Mouse (Mus musculus) kidney, embryonic 15.5 days (tissue): ENCODE data around the gene Flvcr1. TPM values are rescaled to one million over a fixed set of nuclear protein-coding genes. Genes with fewer than 3 reads are reported as not detected.

Experiments used
- ATAC-seq: fragments of 200-750 bp; cut with Nextera tagmentation; replicated peaks from 2 replicates; pipeline ENCODE4 v1.8.0; 2017; ENCODE audit warnings: moderate TSS enrichment; ENCODE audit not compliant: low FRiP score
- H3K27ac ChIP-seq: fragments of 300-500 bp; sonication (generic); 2 replicates; pipeline ENCODE4 v1.5.1; 2015; ENCODE audit warnings: mild to moderate bottlenecking, inconsistent platforms
- H3K27me3 ChIP-seq: fragments of 300-500 bp; sonication (generic); 2 replicates; pipeline ENCODE4 v1.6.1; 2015; ENCODE audit warnings: inconsistent platforms
- H3K36me3 ChIP-seq: fragments of 300-500 bp; sonication (generic); 2 replicates; pipeline ENCODE4 v1.6.1; 2015; ENCODE audit warnings: inconsistent platforms
- H3K4me1 ChIP-seq: fragments of 300-500 bp; sonication (generic); 2 replicates; pipeline ENCODE4 v1.6.1; 2015; ENCODE audit warnings: inconsistent platforms
- H3K4me2 ChIP-seq: fragments of 300-500 bp; sonication (generic); 2 replicates; pipeline ENCODE4 v1.6.1; 2015; ENCODE audit warnings: moderate library complexity, mild to moderate bottlenecking, inconsistent platforms
- H3K4me3 ChIP-seq: fragments of 300-500 bp; sonication (generic); replicated peaks from 2 replicates; pipeline ENCODE4 v1.5.1; 2015; ENCODE audit warnings: mild to moderate bottlenecking, inconsistent platforms
- H3K9ac ChIP-seq: fragments of 300-500 bp; sonication (generic); 2 replicates; pipeline ENCODE4 v1.6.1; 2015; ENCODE audit warnings: mild to moderate bottlenecking, inconsistent platforms
- H3K9me3 ChIP-seq: fragments of 300-500 bp; sonication (generic); replicated peaks from 2 replicates; pipeline ENCODE4 v1.6.1; 2016; ENCODE audit warnings: inconsistent platforms
- WGBS: fragments of 180-500 bp; shearing (Covaris S2); methylation state at CpG from one replicate; pipeline ENCODE4 v1.1.7; 2015; ENCODE audit warnings: mixed read lengths; 5-methylcytosine and 5-hydroxymethylcytosine counted together
- polyA plus RNA-seq: library from polyadenylated mRNA; unstranded; fragments of >200 nt; fragmentation: Nextera tagmentation; extraction: Ambion mirVana; gene quantifications from 2 replicates; pipeline ENCODE4 v1.2.1, GENCODE M21; 2015

Flvcr1 gene
- polyA plus RNA-seq, 1 experiment from 2014 or later: 6.7 TPM

- Histone ChIP-seq H3K36me3 (peaks cover 73% of the 10 kb centered on the region), H3K4me3 (no peak overlapping the region), H3K27ac (no peak overlapping the region), H3K9ac (no peak overlapping the region), H3K4me1 (no peaks in the 10 kb centered on the region), H3K9me3 (no peaks in the 10 kb centered on the region), H3K4me2 (no peak overlapping the region), H3K27me3 (no peaks in the 10 kb centered on the region)
- 94% methylated on average over 5 of the region's 5 CpGs for WGBS
- no peak for ATAC-seq
These were observed 17.3 kb downstream of the Flvcr1 start for GRCm38 (mm10) chr1:191008707-191009106.

- Histone ChIP-seq H3K9me3 (no peaks in the 10 kb centered on the region), H3K36me3 (peaks cover 18% of the 10 kb centered on the region), H3K4me3 (no peak overlapping the region), H3K4me1 (no peaks in the 10 kb centered on the region), H3K9ac (no peak overlapping the region), H3K4me2 (no peak overlapping the region), H3K27me3 (no peaks in the 10 kb centered on the region), H3K27ac (no peak overlapping the region)
- ATAC-seq: no peak
- WGBS: 64% methylated on average over 6 of the region's 6 CpGs
These were observed 23.8 kb downstream of the Flvcr1 start for GRCm38 (mm10) chr1:191002201-191002600.

GRCm38 (mm10) chr1:191000686-191001085 is 25.3 kb downstream of the Flvcr1 start:
- H3K4me1 ChIP-seq: peaks cover 2% of the 10 kb centered on the region; the same call in 1 of the 2 replicates
- H3K27ac ChIP-seq: no peak overlapping the region
- H3K4me3 ChIP-seq: no peak overlapping the region
- ATAC-seq: no peak
- WGBS: 83% methylated on average over 3 of the region's 3 CpGs
- H3K4me2 ChIP-seq: no peak overlapping the region
- peaks cover 14% of the 10 kb centered on the region for H3K36me3 ChIP-seq
- H3K9me3 ChIP-seq: no peaks in the 10 kb centered on the region
- H3K27me3 ChIP-seq: no peaks in the 10 kb centered on the region
- no peak overlapping the region for H3K9ac ChIP-seq

GRCm38 (mm10) chr1:190998027-190998426 is 27.9 kb downstream of the Flvcr1 start:
- Histone ChIP-seq H3K27ac (no peak overlapping the region), H3K4me3 (no peak overlapping the region)
- WGBS: 77% methylated on average over 1 of the region's 1 CpGs

GRCm38 (mm10) chr1:190996346-190996877 is 29.5 kb downstream of the Flvcr1 start:
- Histone ChIP-seq H3K4me3 (no peak overlapping the region), H3K36me3 (no peaks in the 10 kb centered on the region), H3K27me3 (peaks cover 20% of the 10 kb centered on the region; the same call in 1 of the 2 replicates), H3K9me3 (no peaks in the 10 kb centered on the region), H3K27ac (no peak overlapping the region), H3K9ac (no peak overlapping the region), H3K4me1 (peaks cover 8% of the 10 kb centered on the region; the same call in 1 of the 2 replicates), H3K4me2 (no peak overlapping the region)
- 71% methylated on average over 6 of the region's 6 CpGs for WGBS
- ATAC-seq: no peak

More at GRCm38 (mm10) chr1:190998027-190998426, 27.9 kb downstream of the Flvcr1 start:
- Histone ChIP-seq H3K36me3 (no peaks in the 10 kb centered on the region), H3K9me3 (no peaks in the 10 kb centered on the region), H3K4me1 (peaks cover 8% of the 10 kb centered on the region; the same call in 1 of the 2 replicates), H3K4me2 (no peak overlapping the region), H3K9ac (no peak overlapping the region), H3K27me3 (peaks cover 8% of the 10 kb centered on the region; the same call in 1 of the 2 replicates)
- ATAC-seq: no peak

GRCm38 (mm10) chr1:190995548-190995947 is 30.4 kb downstream of the Flvcr1 start:
- no peak overlapping the region for H3K9ac ChIP-seq
- no peak overlapping the region for H3K4me2 ChIP-seq
- H3K9me3 ChIP-seq: no peaks in the 10 kb centered on the region
- ATAC-seq: peak; percentile 89
- H3K27me3 ChIP-seq: peaks cover 20% of the 10 kb centered on the region; the same call in 1 of the 2 replicates
- H3K4me1 ChIP-seq: peaks cover 8% of the 10 kb centered on the region; the same call in 1 of the 2 replicates
- H3K27ac ChIP-seq: no peak overlapping the region
- no peaks in the 10 kb centered on the region for H3K36me3 ChIP-seq
- no peak overlapping the region for H3K4me3 ChIP-seq
- 24% methylated on average over 7 of the region's 7 CpGs for WGBS

- H3K27me3 ChIP-seq: peaks cover 20% of the 10 kb centered on the region; the same call in 1 of the 2 replicates
- no peaks in the 10 kb centered on the region for H3K9me3 ChIP-seq
- no peak overlapping the region for H3K9ac ChIP-seq
- no peaks in the 10 kb centered on the region for H3K4me1 ChIP-seq
- H3K4me2 ChIP-seq: no peak overlapping the region
- whole genome bisulfite sequencing: 84% methylated on average over 9 of the region's 9 CpGs
- no peak overlapping the region for H3K27ac ChIP-seq
- no peak overlapping the region for H3K4me3 ChIP-seq
- no peaks in the 10 kb centered on the region for H3K36me3 ChIP-seq
- ATAC-seq: no peak
These were observed 36.4 kb downstream of the Flvcr1 start for GRCm38 (mm10) chr1:190989437-190990082.

GRCm38 (mm10) chr1:190981412-190981811 is 44.5 kb downstream of the Flvcr1 start:
- H3K4me2 ChIP-seq: no peak overlapping the region
- ATAC-seq: no peak
- H3K36me3 ChIP-seq: no peaks in the 10 kb centered on the region
- peaks cover 12% of the 10 kb centered on the region for H3K27me3 ChIP-seq
- 89% methylated on average over 4 of the region's 4 CpGs for WGBS
- H3K27ac ChIP-seq: no peak overlapping the region
- no peak overlapping the region for H3K9ac ChIP-seq
- no peaks in the 10 kb centered on the region for H3K9me3 ChIP-seq
- H3K4me1 ChIP-seq: peaks cover 31% of the 10 kb centered on the region
- no peak overlapping the region for H3K4me3 ChIP-seq

GRCm38 (mm10) chr1:190980470-190980869 is 45.5 kb downstream of the Flvcr1 start:
- peaks cover 31% of the 10 kb centered on the region for H3K4me1 ChIP-seq
- no peak overlapping the region for H3K27ac ChIP-seq
- no peak for ATAC-seq
- WGBS: 100% methylated on average over 1 of the region's 1 CpGs
- H3K27me3 ChIP-seq: peaks cover 12% of the 10 kb centered on the region
- H3K4me2 ChIP-seq: no peak overlapping the region
- H3K9me3 ChIP-seq: no peaks in the 10 kb centered on the region
- no peak overlapping the region for H3K4me3 ChIP-seq
- no peaks in the 10 kb centered on the region for H3K36me3 ChIP-seq
- H3K9ac ChIP-seq: no peak overlapping the region

GRCm38 (mm10) chr1:190979100-190979563 is 46.8 kb downstream of the Flvcr1 start, which contains the start of gene Vash2:
Vash2 (minus strand) TSS chr1:190979296.
- Histone ChIP-seq H3K27ac (peak within 1 kb of the TSS; percentile 93), H3K4me2 (peak within 1 kb of the TSS; percentile 96), H3K27me3 (peaks cover 12% of the 10 kb centered on the region), H3K9ac (peak within 1 kb of the TSS; percentile 84), H3K4me3 (peak within 1 kb of the TSS; percentile 69), H3K36me3 (peaks cover 12% of the 10 kb centered on the region), H3K9me3 (no peaks in the 10 kb centered on the region), H3K4me1 (peaks cover 34% of the 10 kb centered on the region)
- ATAC-seq: peak; percentile 98
- under 1% methylated on average over 38 of the region's 38 CpGs for WGBS

- Histone ChIP-seq H3K9me3 (no peaks in the 10 kb centered on the region), H3K4me3 (peak overlapping the region; percentile 69), H3K4me2 (peak overlapping the region; percentile 96), H3K27me3 (peaks cover 12% of the 10 kb centered on the region), H3K36me3 (peaks cover 17% of the 10 kb centered on the region), H3K4me1 (peaks cover 34% of the 10 kb centered on the region), H3K9ac (peak overlapping the region; percentile 84), H3K27ac (peak overlapping the region; percentile 93)
- ATAC-seq: peak; percentile 78
- WGBS: under 1% methylated on average over 46 of the region's 46 CpGs
These were observed 47.4 kb downstream of the Flvcr1 start for GRCm38 (mm10) chr1:190978511-190979073.

- ATAC-seq: no peak
These were observed 48.0 kb downstream of the Flvcr1 start for GRCm38 (mm10) chr1:190978001-190978400.

More at GRCm38 (mm10) chr1:190978001-190978400, 48.0 kb downstream of the Flvcr1 start:
- Histone ChIP-seq H3K4me1 (peaks cover 34% of the 10 kb centered on the region), H3K27ac (0 out of 2 replicates have a peak overlapping the region, but pooled peaks have one; percentile 93), H3K4me2 (peak overlapping the region; percentile 96), H3K9ac (peak overlapping the region; percentile 84), H3K36me3 (peaks cover 21% of the 10 kb centered on the region), H3K27me3 (peaks cover 12% of the 10 kb centered on the region), H3K4me3 (peak overlapping the region; percentile 69), H3K9me3 (no peaks in the 10 kb centered on the region)
- WGBS: under 1% methylated on average over 22 of the region's 22 CpGs
